Mouse (Mus musculus): ENCODE measurements around the gene Thrap3. TPM values are rescaled to one million over a fixed set of nuclear protein-coding genes. Genes with fewer than 3 reads are reported as not detected.

Gene Thrap3
- 95.8 and 103 TPM in 2 replicates for polyA plus RNA-seq (2012; rRNA removed)

DNA sequence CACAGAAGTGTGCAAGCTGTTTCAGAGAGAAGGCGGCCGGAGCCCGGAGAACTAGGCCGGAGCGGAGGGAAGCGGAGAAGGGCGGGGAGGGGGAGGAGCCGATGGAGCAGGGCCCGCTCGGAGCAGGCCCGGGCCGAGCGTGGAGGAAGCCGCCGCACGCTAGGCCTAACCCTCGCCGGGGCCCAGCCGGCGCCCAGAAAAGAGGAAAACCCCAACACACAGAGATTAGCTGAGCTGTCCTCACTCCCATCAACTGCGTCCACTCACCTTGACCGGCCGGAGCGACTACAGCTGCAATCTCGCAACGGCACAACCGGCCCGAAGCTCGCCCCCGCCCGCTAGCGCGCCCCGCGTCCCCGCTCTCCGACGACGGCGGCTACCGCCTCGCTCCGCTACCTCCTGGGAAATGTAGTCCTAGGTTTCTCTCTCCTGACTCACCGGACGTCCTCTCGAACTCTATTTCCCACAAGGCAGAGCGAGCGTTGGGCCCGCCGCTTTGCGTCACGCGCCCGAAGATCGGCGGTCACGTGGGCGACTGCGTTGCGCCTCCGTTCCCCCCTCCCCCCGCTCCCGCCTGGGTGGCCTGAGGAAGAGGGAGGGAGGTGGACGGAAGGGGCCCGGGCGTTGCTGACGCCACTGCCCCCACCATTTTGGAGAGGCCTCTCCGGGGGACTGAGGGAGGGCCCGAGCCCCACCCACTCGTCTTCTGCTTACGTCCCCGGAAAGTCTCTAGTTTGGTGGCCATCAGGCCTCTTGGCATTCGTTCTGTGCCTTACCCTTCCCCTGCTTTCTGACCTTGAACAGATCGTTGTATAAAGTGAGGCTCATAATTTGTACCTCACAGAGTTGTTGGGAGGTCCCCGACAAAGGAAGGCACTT is at the start of gene Thrap3:
Gene Thrap3, minus strand, starts transcription at position 458 of the 879 bp plus-strand sequence.
- DNase-seq (ENCODE audit: extremely low spot score in 1 of 2, low spot score in 1 of 2), result peak; percentile 98 to 99

GRCm38 (mm10) chr4:126251655-126252254 is 49.2 kb upstream of the Thrap3 start:
- DNase-seq (ENCODE audit: extremely low spot score in 1 of 2, low spot score in 1 of 2), result no peak

GRCm38 (mm10) chr4:126250659-126251058 is 48.1 kb upstream of the Thrap3 start:
- DNase-seq (ENCODE audit: extremely low spot score in 1 of 2, low spot score in 1 of 2), result no peak

DNA sequence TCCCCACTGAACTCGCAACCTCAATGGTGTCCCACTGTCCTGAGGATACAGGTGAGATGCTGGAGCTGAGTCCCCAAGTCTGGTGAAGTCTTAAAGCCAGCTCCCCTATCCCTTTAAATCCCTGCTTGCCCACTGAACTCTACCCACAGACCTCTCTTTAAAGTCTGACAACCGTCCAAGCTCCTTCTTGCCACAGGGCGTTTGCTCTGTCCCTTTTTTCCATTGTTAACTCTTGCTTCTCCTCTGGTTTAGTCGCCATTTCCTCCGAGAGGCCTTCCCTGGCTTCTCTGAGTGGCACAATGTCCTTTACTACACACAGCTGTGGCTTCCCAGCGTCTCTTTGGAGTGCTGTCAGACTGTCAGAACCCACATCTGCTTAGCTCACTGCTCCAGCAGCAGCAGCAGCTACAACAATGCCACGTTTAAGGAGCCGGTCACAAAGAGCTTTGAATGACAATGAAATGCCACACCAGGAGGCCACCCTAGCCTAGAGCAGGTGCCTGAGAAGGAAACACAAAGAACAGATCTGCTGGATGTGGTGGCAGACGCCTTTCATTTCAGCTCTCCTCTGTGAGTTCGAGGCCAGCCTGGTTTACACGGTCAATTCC is 45.8 kb upstream of the Thrap3 start:
- DNase-seq (ENCODE audit: extremely low spot score in 1 of 2, low spot score in 1 of 2), result no peak

DNA sequence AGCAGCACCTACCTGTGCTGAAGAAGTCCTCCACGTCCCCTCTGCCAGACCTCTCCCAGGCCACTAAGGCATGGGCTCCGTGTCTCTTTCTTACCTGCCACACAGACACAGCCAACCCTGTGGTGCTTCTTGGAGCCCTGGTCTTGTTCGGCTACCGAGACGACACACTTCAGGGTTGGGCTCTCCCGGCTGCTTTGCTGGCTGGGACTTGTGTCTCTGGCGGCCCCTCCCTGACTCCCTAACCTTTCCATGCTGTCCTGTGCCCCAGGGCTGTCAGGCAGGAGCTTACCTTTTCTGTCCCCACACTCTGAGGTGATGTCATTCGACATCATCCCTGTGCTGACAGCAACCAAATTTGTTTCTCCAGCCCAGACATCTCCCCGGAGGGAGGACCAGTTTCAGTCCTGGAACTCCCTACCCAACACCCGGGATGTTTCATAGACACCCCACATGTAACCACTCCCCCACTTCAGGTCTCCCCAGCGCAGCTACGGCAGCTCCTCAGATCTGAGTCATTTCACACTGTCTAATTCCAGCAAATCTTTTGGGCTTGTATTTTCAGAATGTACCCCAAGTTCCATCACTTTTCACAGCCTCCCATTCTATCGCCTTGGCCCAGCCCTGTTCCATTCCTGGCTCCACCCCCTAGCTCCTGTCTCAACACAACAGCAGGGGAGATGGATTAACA is 43.8 kb upstream of the Thrap3 start:
- DNase-seq (ENCODE audit: extremely low spot score in 1 of 2, low spot score in 1 of 2), result peak; percentile 76 to 81

DNA sequence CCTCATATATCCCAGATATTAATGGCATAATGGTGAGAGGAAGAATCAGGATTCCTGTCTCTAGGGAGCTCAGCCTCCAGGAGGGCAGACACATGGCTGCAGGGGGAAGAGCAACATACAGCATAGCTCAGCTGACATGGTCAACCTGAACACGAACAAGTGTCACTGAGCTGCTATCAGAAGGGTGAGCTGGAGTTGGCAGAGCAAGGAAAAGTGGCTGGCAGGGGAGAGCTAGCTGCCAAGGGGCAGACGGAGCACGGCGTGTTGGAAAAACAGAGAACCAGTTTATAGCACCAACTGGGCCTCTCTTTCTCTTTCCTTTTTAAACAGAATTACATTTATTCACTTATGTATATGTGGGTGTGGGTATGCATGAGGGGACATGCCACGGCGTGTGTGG is 40.0 kb upstream of the Thrap3 start:
- DNase-seq (ENCODE audit: extremely low spot score in 1 of 2, low spot score in 1 of 2), result no peak

DNA sequence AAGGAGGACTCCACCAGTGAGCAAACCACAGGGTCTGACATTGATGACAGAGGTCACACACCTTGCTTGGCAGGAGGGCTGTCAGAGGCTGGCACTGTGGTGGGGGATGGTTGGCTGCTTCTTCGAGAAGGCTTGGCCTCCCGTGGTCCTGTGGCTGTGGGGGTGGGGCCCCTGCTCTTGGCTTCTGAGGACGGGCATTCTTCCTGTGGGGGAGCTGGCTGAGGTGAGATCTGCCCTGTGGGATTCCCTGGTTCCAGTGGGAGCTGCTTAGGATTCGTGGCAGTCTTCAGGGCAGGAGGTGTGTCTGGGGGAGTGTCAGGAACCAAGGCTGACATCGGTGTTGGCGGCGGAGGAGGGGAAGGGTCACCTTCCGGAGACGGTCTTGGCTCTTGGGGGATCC is 39.4 kb upstream of the Thrap3 start:
- DNase-seq (ENCODE audit: extremely low spot score in 1 of 2, low spot score in 1 of 2), result no peak

DNA sequence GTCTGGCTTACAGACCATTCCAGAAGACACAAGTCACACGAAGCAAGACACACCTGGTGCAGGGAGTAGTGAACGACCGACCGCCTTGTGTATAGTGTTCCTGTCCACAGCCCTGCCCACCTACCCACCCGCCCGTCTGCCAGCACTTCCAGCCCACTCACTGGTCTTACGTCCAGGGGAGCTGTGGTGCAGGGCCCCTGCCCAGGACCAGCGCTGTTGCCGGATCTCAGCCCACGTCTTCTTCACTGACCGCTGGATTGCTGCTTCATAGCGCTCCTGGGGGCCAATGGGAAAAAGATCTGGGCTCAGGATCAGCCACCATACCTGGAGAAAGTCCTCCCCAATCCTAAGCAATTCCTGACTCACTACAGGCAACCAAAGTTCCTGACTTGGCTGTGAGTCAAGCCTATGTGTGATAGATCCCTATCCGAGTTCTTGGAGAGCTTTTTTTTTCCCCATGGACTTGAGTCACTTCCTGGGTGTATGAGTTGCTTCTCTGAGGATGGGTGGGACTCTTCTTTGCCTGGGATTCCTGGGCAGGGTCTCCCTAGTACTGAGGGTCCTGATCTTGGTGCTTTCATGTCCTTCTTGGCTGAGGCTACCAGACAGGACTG is 37.4 kb upstream of the Thrap3 start:
- peak in 1 of 2 experiments; percentile 43 for DNase-seq (ENCODE audit: extremely low spot score in 1 of 2, low spot score in 1 of 2)

DNA sequence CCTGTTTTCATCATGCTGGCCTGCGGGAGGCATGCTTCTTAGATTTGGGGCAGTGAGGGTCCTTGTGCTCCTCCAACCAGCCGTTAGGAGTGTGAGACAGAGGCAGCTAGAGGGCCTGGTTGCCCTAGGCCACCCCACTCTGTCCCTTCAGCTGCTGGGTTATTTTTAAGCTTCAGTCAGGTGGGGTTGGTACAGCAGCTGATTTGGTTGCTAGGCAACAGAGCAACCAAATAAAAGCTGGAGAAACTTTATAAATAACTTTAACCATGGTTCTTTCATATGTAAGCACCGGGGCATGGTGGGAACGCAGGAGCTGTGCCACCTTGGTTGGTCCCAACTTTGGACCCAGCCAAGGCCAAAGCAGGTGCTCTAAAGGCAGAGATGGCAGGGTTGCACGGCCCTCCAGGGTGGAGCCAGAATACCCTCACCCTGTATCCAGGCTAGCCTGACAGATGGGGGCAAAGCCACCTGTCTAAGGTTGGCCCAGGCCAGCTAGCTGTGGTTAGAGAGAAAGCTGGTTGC is 35.2 kb upstream of the Thrap3 start:
- DNase-seq (ENCODE audit: extremely low spot score in 1 of 2, low spot score in 1 of 2), result peak in 1 of 2 experiments; percentile 61

DNA sequence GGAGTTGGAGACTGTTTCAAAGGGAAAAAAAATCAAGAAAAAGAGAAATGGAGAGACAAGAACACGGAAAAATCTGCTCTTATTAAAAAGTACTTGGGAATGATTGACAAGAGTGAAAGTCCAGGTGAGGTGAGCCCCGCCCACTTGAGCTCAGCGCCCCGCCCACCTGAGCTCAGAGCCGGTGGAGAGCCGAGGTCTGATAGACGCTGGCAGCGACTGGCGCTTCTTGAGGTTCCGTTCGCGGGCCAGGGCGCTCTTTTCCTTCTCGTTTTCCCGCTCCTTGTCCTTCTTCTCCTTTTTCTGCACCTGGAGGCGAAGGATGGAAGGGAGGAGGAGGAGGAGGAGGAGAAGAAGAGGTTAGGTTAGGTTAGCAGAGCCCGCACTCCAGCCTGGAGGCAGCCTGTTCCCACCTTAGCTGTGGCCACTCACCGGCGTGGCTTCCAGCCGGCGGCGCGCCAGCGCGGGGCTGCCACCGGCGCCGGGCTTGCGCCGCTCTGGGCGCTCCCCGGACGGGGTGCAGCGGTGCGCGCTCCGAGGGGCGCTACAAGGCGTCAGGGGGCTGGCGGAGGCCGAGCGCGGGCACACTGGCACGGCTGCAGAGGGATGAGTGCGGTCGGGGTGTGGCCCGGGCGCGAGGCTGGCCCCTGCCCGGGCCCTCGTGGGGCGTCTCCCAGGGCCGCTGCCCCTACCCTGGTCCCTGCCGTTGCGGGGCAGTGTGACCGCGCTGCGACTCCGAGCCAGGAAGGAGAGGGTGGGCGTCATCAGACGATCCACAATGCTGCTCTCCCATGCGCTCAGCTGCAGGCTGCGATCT is 34.1 kb upstream of the Thrap3 start:
- peak in 1 of 2 experiments; percentile 31 for DNase-seq (ENCODE audit: extremely low spot score in 1 of 2, low spot score in 1 of 2)

- DNase-seq (ENCODE audit: extremely low spot score in 1 of 2, low spot score in 1 of 2), result no peak
Measured at GRCm38 (mm10) chr4:126235191-126235590, 32.6 kb upstream of the Thrap3 start.

- DNase-seq (ENCODE audit: extremely low spot score in 1 of 2, low spot score in 1 of 2), result peak in 1 of 2 experiments; percentile 3
Measured at GRCm38 (mm10) chr4:126234496-126235175, 32.1 kb upstream of the Thrap3 start.

- DNase-seq (ENCODE audit: extremely low spot score in 1 of 2, low spot score in 1 of 2), result no peak
Measured at GRCm38 (mm10) chr4:126233676-126234308, 31.2 kb upstream of the Thrap3 start.

GRCm38 (mm10) chr4:126229900-126230299 is 27.3 kb upstream of the Thrap3 start:
- no peak for DNase-seq (ENCODE audit: extremely low spot score in 1 of 2, low spot score in 1 of 2)

- peak in 1 of 2 experiments; percentile 14 for DNase-seq (ENCODE audit: extremely low spot score in 1 of 2, low spot score in 1 of 2)
Measured at GRCm38 (mm10) chr4:126228144-126228543, 25.6 kb upstream of the Thrap3 start.

GRCm38 (mm10) chr4:126227077-126227761 is 24.7 kb upstream of the Thrap3 start:
- DNase-seq (ENCODE audit: extremely low spot score in 1 of 2, low spot score in 1 of 2), result peak in 1 of 2 experiments; percentile 96

GRCm38 (mm10) chr4:126226640-126227039 is 24.1 kb upstream of the Thrap3 start:
- DNase-seq (ENCODE audit: extremely low spot score in 1 of 2, low spot score in 1 of 2), result no peak

DNA sequence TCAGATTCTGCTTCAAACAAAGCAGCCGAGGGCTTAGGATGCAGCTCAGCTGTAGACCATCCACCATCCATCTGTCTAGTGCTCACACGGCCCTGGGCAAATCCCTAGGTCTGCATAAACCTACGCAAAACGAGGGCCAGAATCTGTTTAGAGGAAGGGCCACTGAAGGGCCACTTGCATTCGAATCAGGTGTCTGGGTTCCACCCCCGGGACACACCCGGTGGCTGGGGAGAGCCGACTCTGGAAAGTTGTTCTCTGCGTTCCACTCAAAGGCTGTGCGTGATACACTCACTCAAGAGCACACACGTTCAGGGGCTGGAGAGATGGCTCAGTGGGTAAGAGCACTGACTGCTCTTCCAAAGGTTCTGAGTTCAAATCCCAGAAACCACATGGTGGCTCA is 20.1 kb upstream of the Thrap3 start:
- DNase-seq (ENCODE audit: extremely low spot score in 1 of 2, low spot score in 1 of 2), result no peak
